Mouse (Mus musculus) gastrocnemius, postnatal 10 days (tissue): ENCODE data around the gene Lemd2. TPM values are rescaled to one million over a fixed set of nuclear protein-coding genes. Genes with fewer than 3 reads are reported as not detected.
A peak's percentile ranks its signal among the peaks of the same experiment; 100 is the strongest.
"Not testable (repeated sequence)": the region's sequence is repeated elsewhere in the genome, so short reads cannot be mapped to it uniquely, and the experiment has no call there.

Source experiments
- DNase-seq: peaks from one replicate; pipeline ENCODE4 v3.0.0; 2021; ENCODE audit warnings: mixed read lengths
- long read RNA-seq, 2 experiments: library from polyadenylated mRNA; stranded (forward); transcript quantifications; one replicate each; pipeline ENCODE4 v2.0.0; 2021
- total RNA-seq, 2 experiments: library from RNA; stranded (reverse); gene quantifications; 2 replicates each; pipeline ENCODE4 v1.2.3; 2021

Gene Lemd2
- total RNA-seq: 10 to 100 TPM; 23.2 to 30.1 TPM
- long read RNA-seq, experiment 1, transcript Lemd2-201 (9 exons, 2,627 nt): major isoform, 92 of 108 reads
- long read RNA-seq, experiment 1, partial matches to known transcripts: 2 of 108 reads
- long read RNA-seq, experiment 1, other reads (novel, unspliced or antisense): 14 of 108 reads
- long read RNA-seq, experiment 2, transcript Lemd2-201 (9 exons, 2,627 nt): major isoform, 75 of 78 reads
- long read RNA-seq, experiment 2, partial matches to known transcripts: 0 of 78 reads
- long read RNA-seq, experiment 2, other reads (novel, unspliced or antisense): 3 of 78 reads

- peak; percentile 96 for DNase-seq
Measured at GRCm38 (mm10) chr17:27204075-27204909, at the start of gene Lemd2. TSS of gene Lemd2 (minus strand) at chr17:27204469.

- no peak for DNase-seq
Measured at GRCm38 (mm10) chr17:27251150-27251549, 46.9 kb upstream of the Lemd2 start.

- DNase-seq: no peak
Measured at GRCm38 (mm10) chr17:27250461-27250860, 46.2 kb upstream of the Lemd2 start.

GRCm38 (mm10) chr17:27249073-27249472 lies 44.8 kb upstream of the Lemd2 start:
- no peak for DNase-seq

- no peak for DNase-seq
Measured at GRCm38 (mm10) chr17:27247680-27248386, 43.6 kb upstream of the Lemd2 start.

- DNase-seq: no peak
Measured at GRCm38 (mm10) chr17:27245851-27246381, 41.6 kb upstream of the Lemd2 start.

- DNase-seq: no peak
Measured at GRCm38 (mm10) chr17:27244912-27245311, 40.6 kb upstream of the Lemd2 start.

- DNase-seq: peak; percentile 68
Measured at GRCm38 (mm10) chr17:27242194-27243189, 38.2 kb upstream of the Lemd2 start.

- peak; percentile 75 for DNase-seq
Measured at GRCm38 (mm10) chr17:27240556-27241457, 36.5 kb upstream of the Lemd2 start.

- DNase-seq: peak; percentile 40
Measured at GRCm38 (mm10) chr17:27239941-27240340, 35.7 kb upstream of the Lemd2 start.

GRCm38 (mm10) chr17:27238637-27239036 lies 34.4 kb upstream of the Lemd2 start:
- DNase-seq: no peak

- DNase-seq: no peak
Measured at GRCm38 (mm10) chr17:27237731-27238130, 33.5 kb upstream of the Lemd2 start.

GRCm38 (mm10) chr17:27233298-27233697 lies 29.0 kb upstream of the Lemd2 start:
- DNase-seq: no peak

GRCm38 (mm10) chr17:27232176-27232575 lies 27.9 kb upstream of the Lemd2 start:
- no peak for DNase-seq

- DNase-seq: not testable (repeated sequence)
Measured at GRCm38 (mm10) chr17:27231586-27231985, 27.3 kb upstream of the Lemd2 start.

GRCm38 (mm10) chr17:27231146-27231503 lies 26.9 kb upstream of the Lemd2 start:
- peak; percentile 46 for DNase-seq

- no peak for DNase-seq
Measured at GRCm38 (mm10) chr17:27230455-27231145, 26.3 kb upstream of the Lemd2 start.

GRCm38 (mm10) chr17:27229710-27230454 lies 25.6 kb upstream of the Lemd2 start:
- DNase-seq: no peak
